Mouse (Mus musculus): ENCODE data around the gene Cped1. TPM values are rescaled to one million over a fixed set of nuclear protein-coding genes. Genes with fewer than 3 reads are reported as not detected.
"Not testable (repeated sequence)": the region's sequence is repeated elsewhere in the genome, so short reads cannot be mapped to it uniquely, and the experiment has no call there.

Gene Cped1
- total RNA-seq, 2 experiments from 2014 or later = 3.6 to 4.7 TPM

- Histone ChIP-seq H3K4me3 (no peak overlapping the region), H3K27ac (no peak overlapping the region)
- no peak for DNase-seq (ENCODE audit: extremely low spot score in 1 of 2, low spot score in 2 of 2)
- intact Hi-C loops (cut with DNase I) = no loop called here
- no peak for TF ChIP-seq CTCF (IDR thresholded peaks at IDR 0.05)
These were observed 230.7 kb downstream of the Cped1 start for GRCm38 (mm10) chr6:22216276-22216973.

- intact Hi-C loops (cut with DNase I) = no loop called here
- no peak for TF ChIP-seq CTCF (IDR thresholded peaks at IDR 0.05)
- DNase-seq (ENCODE audit: extremely low spot score in 1 of 2, low spot score in 2 of 2) = no peak
- H3K4me3 ChIP-seq = no peak overlapping the region
- no peak overlapping the region for H3K27ac ChIP-seq
These were observed 235.4 kb downstream of the Cped1 start for GRCm38 (mm10) chr6:22221134-22221533.

- TF ChIP-seq CTCF (IDR thresholded peaks at IDR 0.05) = no peak
- intact Hi-C loops (cut with DNase I) = no loop called here
- Histone ChIP-seq H3K27ac (no peak overlapping the region), H3K4me3 (no peak overlapping the region)
- no peak for DNase-seq (ENCODE audit: extremely low spot score in 1 of 2, low spot score in 2 of 2)
These were observed 236.4 kb downstream of the Cped1 start for GRCm38 (mm10) chr6:22222087-22222486.

- no peak for TF ChIP-seq CTCF (IDR thresholded peaks at IDR 0.05)
- DNase-seq (ENCODE audit: extremely low spot score in 1 of 2, low spot score in 2 of 2) = no peak
- intact Hi-C loops (cut with DNase I) = no loop called here
- Histone ChIP-seq H3K4me3 (no peak overlapping the region), H3K27ac (no peak overlapping the region)
These were observed 237.2 kb downstream of the Cped1 start for GRCm38 (mm10) chr6:22222947-22223346.

- intact Hi-C loops (cut with DNase I) = no loop called here
- Histone ChIP-seq H3K4me3 (no peak overlapping the region), H3K27ac (no peak overlapping the region)
- no peak for DNase-seq (ENCODE audit: extremely low spot score in 1 of 2, low spot score in 2 of 2)
- no peak for TF ChIP-seq CTCF (IDR thresholded peaks at IDR 0.05)
These were observed 238.6 kb downstream of the Cped1 start for GRCm38 (mm10) chr6:22224351-22224750.

- intact Hi-C loops (cut with DNase I) = no loop called here
These were observed 245.5 kb downstream of the Cped1 start for GRCm38 (mm10) chr6:22231244-22231643.

GRCm38 (mm10) chr6:22233517-22233916 is 247.8 kb downstream of the Cped1 start:
- no peak overlapping the region for H3K27ac ChIP-seq
- no peak overlapping the region for H3K4me3 ChIP-seq
- intact Hi-C loops (cut with DNase I) = no loop called here
- no peak for DNase-seq (ENCODE audit: extremely low spot score in 1 of 2, low spot score in 2 of 2)
- no peak for TF ChIP-seq CTCF (IDR thresholded peaks at IDR 0.05)

More at GRCm38 (mm10) chr6:22231244-22231643, 245.5 kb downstream of the Cped1 start:
- no peak overlapping the region for H3K4me3 ChIP-seq
- no peak overlapping the region for H3K27ac ChIP-seq
- no peak for TF ChIP-seq CTCF (IDR thresholded peaks at IDR 0.05)
- DNase-seq (ENCODE audit: extremely low spot score in 1 of 2, low spot score in 2 of 2) = no peak

- intact Hi-C loops (cut with DNase I) = no loop called here
- no peak for DNase-seq (ENCODE audit: extremely low spot score in 1 of 2, low spot score in 2 of 2)
- Histone ChIP-seq H3K27ac (no peak overlapping the region), H3K4me3 (no peak overlapping the region)
- TF ChIP-seq CTCF (IDR thresholded peaks at IDR 0.05) = no peak
These were observed 249.4 kb downstream of the Cped1 start for GRCm38 (mm10) chr6:22235133-22235532.

- intact Hi-C loops (cut with DNase I) = no loop called here
- Histone ChIP-seq H3K4me3 (no peak overlapping the region), H3K27ac (no peak overlapping the region)
- no peak for TF ChIP-seq CTCF (IDR thresholded peaks at IDR 0.05)
- DNase-seq (ENCODE audit: extremely low spot score in 1 of 2, low spot score in 2 of 2) = no peak
These were observed 257.6 kb downstream of the Cped1 start for GRCm38 (mm10) chr6:22243321-22243720.

- no peak for DNase-seq (ENCODE audit: extremely low spot score in 1 of 2, low spot score in 2 of 2)
- Histone ChIP-seq H3K4me3 (no peak overlapping the region), H3K27ac (no peak overlapping the region)
- no peak for TF ChIP-seq CTCF (IDR thresholded peaks at IDR 0.05)
- intact Hi-C loops (cut with DNase I) = no loop called here
These were observed 261.0 kb downstream of the Cped1 start for GRCm38 (mm10) chr6:22246696-22247095.

- no peak overlapping the region for H3K4me3 ChIP-seq
- TF ChIP-seq CTCF (IDR thresholded peaks at IDR 0.05) = no peak
- intact Hi-C loops (cut with DNase I) = no loop called here
- no peak overlapping the region for H3K27ac ChIP-seq
- DNase-seq (ENCODE audit: extremely low spot score in 1 of 2, low spot score in 2 of 2) = no peak
These were observed 273.1 kb downstream of the Cped1 start for GRCm38 (mm10) chr6:22258784-22259183.

GRCm38 (mm10) chr6:22262519-22262918 is 276.8 kb downstream of the Cped1 start:
- H3K4me3 ChIP-seq = no peak overlapping the region
- H3K27ac ChIP-seq = no peak overlapping the region
- DNase-seq (ENCODE audit: extremely low spot score in 1 of 2, low spot score in 2 of 2) = no peak
- intact Hi-C loops (cut with DNase I) = no loop called here
- no peak for TF ChIP-seq CTCF (IDR thresholded peaks at IDR 0.05)

- H3K27ac ChIP-seq; DNase-seq (ENCODE audit: extremely low spot score in 1 of 2, low spot score in 2 of 2); H3K4me3 ChIP-seq; intact Hi-C loops (cut with DNase I): not testable (repeated sequence)
These were observed 278.4 kb downstream of the Cped1 start for GRCm38 (mm10) chr6:22264094-22264493.
